Mouse (Mus musculus) heart, adult 8-10 months (tissue): ENCODE results near the gene Abcb1a. TPM values are rescaled to one million over a fixed set of nuclear protein-coding genes. Genes with fewer than 3 reads are reported as not detected.
A peak's percentile ranks its signal among the peaks of the same experiment; 100 is the strongest.
"Not testable (repeated sequence)": the region's sequence is repeated elsewhere in the genome, so short reads cannot be mapped to it uniquely, and the experiment has no call there.

Experiments
- DNase-seq: peaks from one replicate; pipeline ENCODE4 v3.0.0; 2022; ENCODE audit warnings: low spot score
- total RNA-seq, 4 experiments: library from RNA; stranded (reverse); gene quantifications; 2 replicates each; pipeline ENCODE4 v1.2.4; 2022

Abcb1a gene
- total RNA-seq, 4 experiments from 2014 or later, result 8.1 to 12.9 (median 9.4) TPM

- no peak for DNase-seq
Measured at GRCm38 (mm10) chr5:8727760-8728159, 67.9 kb downstream of the Abcb1a start.

DNA sequence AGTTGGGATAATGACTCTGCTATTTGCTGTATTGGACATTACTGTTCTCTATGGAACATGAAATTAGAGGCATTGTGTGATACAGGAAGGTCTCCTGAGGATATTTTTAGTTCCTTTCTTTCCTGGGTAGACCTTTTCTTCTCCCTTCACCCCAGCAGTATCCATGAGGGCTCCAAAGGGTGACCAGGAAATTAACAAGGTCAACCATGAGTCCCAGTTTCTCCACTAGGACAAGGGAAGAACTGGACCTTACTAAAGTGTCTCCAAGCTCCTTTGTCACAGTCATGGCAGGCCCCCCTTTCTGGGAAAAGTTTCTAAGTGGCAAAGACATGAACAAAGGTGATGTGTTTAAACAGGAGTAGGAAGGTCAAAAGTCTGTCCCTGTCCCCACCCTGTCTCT lies 72.8 kb downstream of the Abcb1a start:
- no peak for DNase-seq

DNA sequence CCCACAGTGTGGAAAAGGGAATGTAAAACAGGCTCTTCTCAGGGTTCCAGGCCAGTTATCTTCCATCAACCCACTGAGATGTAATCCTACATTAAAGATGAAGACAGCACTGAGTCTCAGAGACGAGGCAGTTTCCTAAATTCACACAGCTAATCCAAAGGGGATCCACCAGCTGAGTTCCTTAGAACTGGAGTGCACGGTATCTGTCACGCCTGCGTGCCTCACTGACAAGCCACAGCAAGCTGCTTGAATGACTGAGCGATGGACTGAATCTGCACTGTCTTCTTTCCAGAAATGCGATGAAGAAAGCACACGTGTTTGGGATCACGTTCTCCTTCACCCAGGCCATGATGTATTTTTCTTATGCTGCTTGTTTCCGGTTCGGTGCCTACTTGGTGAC lies 73.4 kb downstream of the Abcb1a start:
- DNase-seq, result not testable (repeated sequence)

DNA sequence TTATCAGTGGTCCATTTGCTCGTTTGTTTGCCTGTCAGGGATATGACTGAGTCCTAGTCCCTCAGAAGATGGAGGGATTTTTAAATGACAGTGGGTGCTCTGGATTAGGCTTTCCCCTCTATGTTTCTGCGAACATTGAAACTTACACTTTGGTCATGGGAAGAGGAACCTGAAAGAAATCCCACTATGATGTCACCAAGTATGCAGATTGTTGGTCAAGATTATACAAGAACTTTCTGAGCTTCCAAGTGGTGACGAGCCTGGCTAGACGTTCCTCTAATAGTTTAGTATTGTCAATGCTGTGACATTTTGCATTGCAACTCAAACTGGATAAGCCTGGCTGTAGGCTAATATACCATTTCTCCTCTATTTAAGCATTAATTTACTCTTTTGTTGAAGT lies 76.5 kb downstream of the Abcb1a start:
- no peak for DNase-seq

DNA sequence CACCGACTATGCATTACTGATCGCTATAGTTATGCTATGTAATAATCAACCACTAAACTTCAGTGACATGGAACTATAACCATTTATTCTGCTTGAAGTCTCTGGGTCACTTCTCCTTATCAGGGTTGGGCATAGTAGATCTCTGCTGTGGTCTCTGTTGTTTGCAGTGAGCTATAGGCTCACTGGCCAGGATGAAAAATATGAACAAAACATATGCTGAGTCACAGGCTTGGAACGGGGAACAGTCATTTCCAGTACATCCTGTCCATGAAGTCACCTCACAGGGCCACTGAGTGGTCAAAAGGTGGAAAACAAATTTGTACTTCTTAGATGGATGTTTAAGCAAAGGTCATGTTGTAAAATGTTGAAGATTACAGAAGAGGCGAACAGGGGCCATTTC lies 77.2 kb downstream of the Abcb1a start:
- peak; percentile 11 for DNase-seq

- not testable (repeated sequence) for DNase-seq
Measured at GRCm38 (mm10) chr5:8747244-8747643, 87.4 kb downstream of the Abcb1a start.

DNA sequence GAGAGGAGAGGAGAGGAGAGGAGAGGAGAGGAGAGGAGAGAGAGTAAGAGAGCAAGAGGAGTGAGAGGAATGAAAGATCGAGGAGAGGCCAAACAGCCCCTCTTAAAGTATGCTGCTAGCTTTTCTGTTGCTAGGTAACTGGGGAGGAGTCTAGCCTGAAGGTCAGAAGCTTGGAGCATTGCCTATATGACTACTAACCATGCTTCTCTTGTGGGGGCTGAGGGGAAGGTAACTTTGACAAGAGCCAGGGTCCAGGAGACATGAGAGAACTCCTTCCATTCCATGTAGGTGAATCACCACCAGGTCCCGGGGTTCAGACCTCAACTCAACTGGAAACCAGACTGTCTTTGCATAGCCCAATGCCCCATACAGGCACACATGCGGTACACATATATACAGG lies 113.0 kb downstream of the Abcb1a start:
- DNase-seq, result no peak

GRCm38 (mm10) chr5:8778311-8778710 lies 118.4 kb downstream of the Abcb1a start:
- no peak for DNase-seq

GRCm38 (mm10) chr5:8778751-8779150 lies 118.9 kb downstream of the Abcb1a start:
- DNase-seq, result no peak

GRCm38 (mm10) chr5:8792281-8792680 lies 132.4 kb downstream of the Abcb1a start:
- no peak for DNase-seq

Other genes with a start within 250 kb of the Abcb1a start
- 1 to 10 TPM in 2 of 4 experiments, under 1 TPM in 2; 0.63 to 1.3 (median 0.90) TPM for gene Dbf4, start 237.4 kb upstream of the Abcb1a start, total RNA-seq
- gene Slc25a40, start 237.2 kb upstream of the Abcb1a start, total RNA-seq, result 10 to 100 TPM in 1 of 4 experiments, 1 to 10 TPM in 3; 6.3 to 11.7 (median 8.7) TPM
- gene Rundc3b, start 37.1 kb upstream of the Abcb1a start, total RNA-seq, result under 1 TPM; 0.26 to 0.66 (median 0.42) TPM
- 10 to 100 TPM in 1 of 4 experiments, 1 to 10 TPM in 3; 4.4 to 11.1 (median 6.0) TPM for gene Abcb1b, start 138.1 kb downstream of the Abcb1a start, total RNA-seq
- gene Abcb4, start 233.6 kb downstream of the Abcb1a start, total RNA-seq, result 10 to 100 TPM; 20.1 to 27.8 (median 21.8) TPM